Mouse (Mus musculus) MEL-GATA-1-ER (cell line): ENCODE data around the gene 1810009A15Rik.
"Not testable (repeated sequence)": the region's sequence is repeated elsewhere in the genome, so short reads cannot be mapped to it uniquely, and the experiment has no call there.

Experiments
- DNase-seq: peaks from one replicate; pipeline ENCODE4 v3.0.0-alpha.2; 2012; ENCODE audit warnings: low read depth; ENCODE audit errors: extremely low read depth

1810009A15Rik gene

GRCm38 (mm10) chr19:8888511-8889385 is at the start of gene 1810009A15Rik, which contains the start of gene Gm49416:
Gene 1810009A15Rik (plus strand): TSS chr19:8888853.
Gene Gm49416 (plus strand): TSS chr19:8888926.
- DNase-seq = peak; percentile 92

GRCm38 (mm10) chr19:8839103-8839907 is 49.3 kb upstream of the 1810009A15Rik start, which contains the start of gene Gng3:
Gene Gng3 (minus strand): TSS chr19:8839194.
- no peak for DNase-seq

- DNase-seq = no peak
Observed at GRCm38 (mm10) chr19:8839908-8840791, 48.5 kb upstream of the 1810009A15Rik start.

GRCm38 (mm10) chr19:8841012-8841411 is 47.6 kb upstream of the 1810009A15Rik start:
- no peak for DNase-seq

- no peak for DNase-seq
Observed at GRCm38 (mm10) chr19:8842961-8843360, 45.7 kb upstream of the 1810009A15Rik start.

- no peak for DNase-seq
Observed at GRCm38 (mm10) chr19:8844371-8845129, 44.1 kb upstream of the 1810009A15Rik start.

GRCm38 (mm10) chr19:8848356-8848755 is 40.3 kb upstream of the 1810009A15Rik start:
- DNase-seq = no peak

GRCm38 (mm10) chr19:8850402-8850901 is 38.2 kb upstream of the 1810009A15Rik start, which contains the start of gene Lrrn4cl:
Gene Lrrn4cl (plus strand): TSS chr19:8850768.
- no peak for DNase-seq

- DNase-seq = no peak
Observed at GRCm38 (mm10) chr19:8851639-8852038, 37.0 kb upstream of the 1810009A15Rik start.

- no peak for DNase-seq
Observed at GRCm38 (mm10) chr19:8852236-8852928, 36.3 kb upstream of the 1810009A15Rik start.

- DNase-seq = no peak
Observed at GRCm38 (mm10) chr19:8853117-8853516, 35.5 kb upstream of the 1810009A15Rik start.

- peak; percentile 43 for DNase-seq
Observed at GRCm38 (mm10) chr19:8857689-8858088, 31.0 kb upstream of the 1810009A15Rik start.

GRCm38 (mm10) chr19:8859018-8859417 is 29.6 kb upstream of the 1810009A15Rik start:
- DNase-seq = no peak

GRCm38 (mm10) chr19:8864265-8864664 is 24.4 kb upstream of the 1810009A15Rik start:
- DNase-seq = no peak

- DNase-seq = not testable (repeated sequence)
Observed at GRCm38 (mm10) chr19:8870381-8870780, 18.3 kb upstream of the 1810009A15Rik start.

GRCm38 (mm10) chr19:8870838-8871237 is 17.8 kb upstream of the 1810009A15Rik start:
- DNase-seq = no peak

GRCm38 (mm10) chr19:8871267-8872186 is 17.1 kb upstream of the 1810009A15Rik start, which contains the start of gene Ubxn1:
Gene Ubxn1 (plus strand): TSS chr19:8871496.
- DNase-seq = peak; percentile 96

GRCm38 (mm10) chr19:8872266-8872840 is 16.3 kb upstream of the 1810009A15Rik start:
- DNase-seq = no peak
